Mouse (Mus musculus) cortical plate, adult 2 months (tissue): Measurements from ENCODE around the gene Stx3.

Experiments used
- CTCF ChIP-seq: fragments of 200-500 bp; IDR thresholded peaks from 2 replicates; pipeline ENCODE4 v1.5.1; 2011; ENCODE audit warnings: mild to moderate bottlenecking, control low read depth, low read length; ENCODE audit not compliant: insufficient read depth; ENCODE audit errors: extremely low read depth
- POLR2A ChIP-seq: fragments of 200-500 bp; IDR thresholded peaks from 2 replicates; pipeline ENCODE4 v1.6.1; 2011; ENCODE audit warnings: mild to moderate bottlenecking, low read length, control low read depth; ENCODE audit not compliant: insufficient read depth; ENCODE audit errors: extremely low read depth

DNA sequence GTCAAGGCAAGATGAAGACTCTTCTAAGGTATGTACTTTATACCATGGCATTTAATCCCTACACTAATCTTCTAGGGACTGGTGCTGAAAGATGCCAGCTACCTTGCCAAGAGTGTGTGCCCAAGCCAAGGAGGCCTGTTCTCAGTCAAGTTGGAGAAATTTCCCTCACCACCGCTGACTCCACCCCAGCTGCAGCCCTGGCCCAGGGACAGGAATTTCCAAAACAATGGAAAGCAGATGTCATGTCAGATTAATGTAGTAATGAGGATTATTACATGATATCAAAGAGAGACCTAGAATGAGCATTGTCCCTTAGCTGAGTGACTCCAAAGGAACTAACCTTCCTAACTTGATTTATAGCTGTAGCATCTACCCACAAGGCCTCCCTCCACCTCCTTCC, 8.3 kb downstream of the Stx3 start:
- TF ChIP-seq POLR2A (no peak), CTCF (no peak)
